Mouse (Mus musculus): ENCODE data around the gene Riiad1. TPM values are rescaled to one million over a fixed set of nuclear protein-coding genes. Genes with fewer than 3 reads are reported as not detected.

Riiad1 gene
- total RNA-seq, 2 experiments from 2014 or later: 0.75 TPM; not detected in 1

DNA sequence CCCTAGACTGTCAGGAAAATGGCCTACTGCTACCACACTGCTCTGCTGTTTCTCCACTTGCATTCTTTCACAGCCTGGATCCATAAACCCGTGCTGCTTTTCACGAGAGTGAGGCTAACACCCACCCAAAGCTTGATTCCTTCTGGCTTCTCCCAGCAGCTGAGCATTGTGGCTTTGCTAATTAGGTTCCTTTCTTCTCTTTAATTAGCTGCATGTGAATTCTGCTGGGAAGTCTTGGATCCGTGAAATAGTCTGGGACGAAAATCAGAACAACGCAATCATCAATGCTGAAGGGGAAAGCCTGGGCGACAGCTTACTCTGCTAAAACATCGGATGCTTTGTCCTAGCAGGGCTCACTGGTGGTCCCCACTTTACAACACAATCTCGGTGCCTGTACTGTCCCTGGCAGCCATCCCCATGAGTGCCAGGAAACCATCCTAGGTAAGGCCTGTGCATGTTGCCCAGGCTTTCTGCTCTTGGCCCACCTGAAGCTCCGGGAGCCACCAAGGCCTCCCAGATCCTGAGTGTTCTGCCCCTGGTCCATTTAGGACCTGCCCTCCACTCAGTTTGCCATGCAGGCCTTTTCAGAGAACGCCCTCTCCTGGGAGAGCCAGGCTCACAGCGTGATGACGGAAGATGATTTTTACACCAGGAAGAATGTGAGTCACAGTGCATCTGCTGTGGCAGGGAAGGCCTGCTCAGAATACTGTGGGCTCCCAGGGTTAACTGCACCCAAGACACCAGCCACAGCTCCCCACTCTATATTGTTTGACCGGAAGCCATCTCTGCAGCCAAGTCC, 14.3 kb downstream of the Riiad1 start:
- intact Hi-C loops (cut with DNase I): no loop called here
- DNase-seq (ENCODE audit: low spot score): no peak

GRCm38 (mm10) chr3:94463926-94464578, 16.1 kb downstream of the Riiad1 start:
- intact Hi-C loops (cut with DNase I): no loop called here
- DNase-seq (ENCODE audit: low spot score): no peak

GRCm38 (mm10) chr3:94459834-94460233, 20.3 kb downstream of the Riiad1 start:
- DNase-seq (ENCODE audit: low spot score): no peak
- intact Hi-C loops (cut with DNase I): loop anchor here (10.0 kb wide), 1 partner anchor 385 kb away; no protein-coding TSS in a partner anchor

- DNase-seq (ENCODE audit: low spot score): no peak
These were observed 23.1 kb downstream of the Riiad1 start for GRCm38 (mm10) chr3:94457055-94457454.

GRCm38 (mm10) chr3:94456529-94457000, 23.6 kb downstream of the Riiad1 start:
- intact Hi-C loops (cut with DNase I): loop anchor here (1.0 to 10.0 kb wide), 5 partner anchors 44 to 446 kb away; no protein-coding TSS in a partner anchor
- peak; percentile 43 for DNase-seq (ENCODE audit: low spot score)

More at GRCm38 (mm10) chr3:94457055-94457454, 23.1 kb downstream of the Riiad1 start:
- intact Hi-C loops (cut with DNase I): loop anchor here (2.0 to 10.0 kb wide), 4 partner anchors 44 to 446 kb away; no protein-coding TSS in a partner anchor

DNA sequence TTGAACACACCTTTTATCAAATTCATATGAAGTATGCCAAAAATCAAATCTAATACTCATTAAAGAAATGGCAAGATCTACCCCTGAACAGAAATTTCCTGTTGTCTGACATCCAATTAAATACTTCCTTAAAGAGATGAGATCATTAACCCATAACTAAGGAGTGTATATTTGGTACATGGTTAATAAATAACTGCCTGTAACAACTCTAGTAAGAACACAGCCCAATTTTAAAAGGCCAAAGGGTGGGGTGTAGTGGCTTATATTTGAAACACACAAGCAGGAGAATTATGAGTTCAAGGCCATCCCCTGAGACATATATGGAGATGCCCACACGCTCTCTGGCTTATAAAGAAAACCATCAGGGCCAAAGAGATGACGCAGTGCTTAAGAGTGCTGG, 30.8 kb downstream of the Riiad1 start:
- no peak for DNase-seq (ENCODE audit: low spot score)
- intact Hi-C loops (cut with DNase I): no loop called here

DNA sequence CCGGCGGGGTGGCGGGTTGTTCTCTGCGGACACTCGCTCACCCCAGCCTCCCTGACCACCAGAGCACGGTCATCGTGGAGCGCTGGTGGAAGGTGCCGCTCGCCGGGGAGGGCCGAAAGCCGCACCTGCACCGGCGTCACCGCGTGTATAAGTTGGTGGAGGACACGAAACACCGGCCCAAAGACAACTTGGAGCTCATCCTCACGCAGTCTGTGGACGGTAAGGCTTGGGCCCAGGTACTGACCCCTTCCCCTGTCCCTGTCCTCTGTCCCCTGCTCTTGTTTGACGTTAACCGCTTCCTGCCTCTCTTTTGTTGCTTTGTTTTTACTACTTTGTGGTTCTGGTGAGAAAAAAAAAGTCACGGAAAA, 36.6 kb downstream of the Riiad1 start, which contains the start of gene Oaz3:
Oaz3 (minus strand) TSS at position 319 of the 368 bp plus-strand sequence.
- DNase-seq (ENCODE audit: low spot score): no peak
- intact Hi-C loops (cut with DNase I): no loop called here

- intact Hi-C loops (cut with DNase I): no loop called here
- DNase-seq (ENCODE audit: low spot score): peak; percentile 83
These were observed 37.1 kb downstream of the Riiad1 start, which contains the start of gene Mrpl9 for GRCm38 (mm10) chr3:94442951-94443596. Gene Mrpl9 (plus strand): TSS chr3:94443318.

- intact Hi-C loops (cut with DNase I): no loop called here
- no peak for DNase-seq (ENCODE audit: low spot score)
These were observed 39.0 kb downstream of the Riiad1 start for GRCm38 (mm10) chr3:94441182-94441581.

DNA sequence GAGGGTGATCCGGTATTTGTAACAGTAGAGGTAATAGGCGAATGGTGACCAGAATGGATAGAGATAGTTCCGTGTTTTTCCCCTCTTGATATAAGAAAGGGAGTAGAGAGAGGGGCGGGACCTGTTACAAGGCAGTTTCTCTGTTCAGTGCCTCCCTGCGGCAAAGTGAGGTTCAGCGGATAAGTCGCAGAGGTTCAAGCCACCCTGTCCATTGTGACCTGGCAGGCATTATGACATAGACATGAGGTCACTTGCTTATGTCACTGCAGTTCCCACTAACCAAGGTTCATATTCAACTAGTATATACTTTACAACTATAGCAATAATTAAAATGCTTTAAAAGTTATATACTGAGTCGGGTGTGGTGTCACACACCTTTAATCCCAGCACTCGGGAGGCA, 43.7 kb downstream of the Riiad1 start:
- intact Hi-C loops (cut with DNase I): no loop called here
- no peak for DNase-seq (ENCODE audit: low spot score)

- no peak for DNase-seq (ENCODE audit: low spot score)
- intact Hi-C loops (cut with DNase I): no loop called here
These were observed 45.8 kb downstream of the Riiad1 start for GRCm38 (mm10) chr3:94434305-94434704.

DNA sequence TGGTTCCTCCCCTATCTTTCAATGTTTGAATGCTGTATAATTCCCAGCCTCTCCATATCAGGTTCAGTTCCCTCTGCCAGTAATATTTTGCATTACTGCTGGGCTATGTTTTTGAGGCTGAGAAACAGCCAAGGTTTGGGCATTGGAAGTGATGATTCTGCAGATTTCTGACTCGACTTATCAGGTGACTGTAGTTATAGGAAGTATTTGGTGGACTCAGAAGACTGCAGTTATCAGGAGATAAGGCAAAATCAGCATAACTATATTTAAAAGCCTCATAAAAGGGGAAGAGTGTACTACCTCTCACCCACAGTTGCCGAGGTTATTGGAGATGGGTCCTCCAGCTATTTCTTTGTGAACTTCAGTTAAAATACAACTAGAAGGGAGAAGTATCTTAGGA, 49.2 kb downstream of the Riiad1 start:
- DNase-seq (ENCODE audit: low spot score): no peak
- intact Hi-C loops (cut with DNase I): no loop called here

Other genes with a start within 250 kb of the Riiad1 start
- not detected for gene Gm4778, start 216.3 kb downstream of the Riiad1 start, total RNA-seq (2021)
- gene Them4, start 170.3 kb downstream of the Riiad1 start, total RNA-seq (2021): 10 to 100 TPM; 17.5 TPM
- gene Them5, start 138.2 kb downstream of the Riiad1 start, total RNA-seq (2021): not detected
- gene C2cd4d, start 117.9 kb downstream of the Riiad1 start, total RNA-seq (2021): not detected
- gene Rorc, start 107.5 kb downstream of the Riiad1 start, total RNA-seq (2021): 10 to 100 TPM; 22.3 to 38.7 TPM
- under 1 TPM; 0.06 to 0.08 TPM for gene Lingo4, start 81.8 kb downstream of the Riiad1 start, total RNA-seq (2021)
- 1 to 10 TPM; 3.2 to 3.6 TPM for gene Tdrkh, start 67.1 kb downstream of the Riiad1 start, total RNA-seq (2021)
- gene Mrpl9, start 37.0 kb downstream of the Riiad1 start, total RNA-seq (2021): 10 to 100 TPM; 70.7 to 70.9 TPM
- gene Oaz3, start 36.4 kb downstream of the Riiad1 start, total RNA-seq (2021): not detected
- not detected for gene Celf3, start 2.0 kb downstream of the Riiad1 start, total RNA-seq (2021)
- 10 to 100 TPM; 26.9 to 28.0 TPM for gene Snx27, start 102.4 kb upstream of the Riiad1 start, total RNA-seq (2021)
- gene Gm10972, start 162.8 kb upstream of the Riiad1 start, total RNA-seq (2021): not detected
- 1 to 10 TPM; 2.5 to 3.0 TPM for gene Tuft1, start 178.5 kb upstream of the Riiad1 start, total RNA-seq (2021)
- 10 to 100 TPM; 11.6 to 14.6 TPM for gene Selenbp2, start 213.2 kb upstream of the Riiad1 start, total RNA-seq (2021)